Mouse (Mus musculus) lung, postnatal 0 days (tissue): ENCODE measurements at regions not wholly inside any gene's neighbourhood (a gene's known extent, or its start where the extent isn't known, plus 50 kb on each side); places are given as distances from the start of the nearest gene placed in this dataset.

Experiments
- CTCF ChIP-seq: IDR thresholded peaks from 2 replicates; pipeline ENCODE4 v1.5.1; 2016; ENCODE audit warnings: antibody characterized with exemption, mild to moderate bottlenecking
- EP300 ChIP-seq: IDR thresholded peaks from 2 replicates; pipeline ENCODE4 v1.6.1; 2016; ENCODE audit warnings: antibody characterized with exemption, mild to moderate bottlenecking, control low read depth

DNA sequence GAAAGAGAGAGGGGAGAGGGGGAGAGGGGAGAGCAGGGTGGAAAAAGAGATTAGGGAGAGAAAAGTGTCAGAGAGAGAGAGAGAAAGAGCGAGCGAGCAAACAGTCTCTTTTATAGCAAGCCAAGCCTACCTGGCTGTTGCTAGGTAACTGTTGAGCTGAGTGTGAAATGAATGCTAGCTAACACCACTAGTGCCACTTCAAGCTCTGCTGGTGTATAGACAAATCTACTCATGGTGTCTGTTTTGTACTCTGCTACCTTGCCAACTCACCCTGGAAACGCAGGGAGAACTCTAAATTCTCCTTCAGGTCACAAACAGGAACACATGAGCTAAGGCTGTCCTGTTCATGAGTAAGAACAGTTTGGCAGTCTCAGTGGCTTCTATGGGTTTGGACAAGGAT, 334.7 kb downstream of the Bmper start:
- TF ChIP-seq CTCF (no peak), EP300 (no peak)
